Mouse (Mus musculus) limb, embryonic 13.5 days (tissue): ENCODE measurements around the gene Smg8. TPM values are rescaled to one million over a fixed set of nuclear protein-coding genes. Genes with fewer than 3 reads are reported as not detected.
"Not testable (repeated sequence)": the region's sequence is repeated elsewhere in the genome, so short reads cannot be mapped to it uniquely, and the experiment has no call there.

Experiments
- ATAC-seq: fragments of 200-750 bp; cut with Nextera tagmentation; 2 replicates; pipeline ENCODE4 v1.8.0; 2017; ENCODE audit warnings: low read depth, moderate number of reproducible peaks, moderate TSS enrichment; ENCODE audit not compliant: low FRiP score
- H3K27ac ChIP-seq: fragments of 300-500 bp; sonication (generic); 2 replicates; pipeline ENCODE4 v1.5.1; 2015; ENCODE audit warnings: inconsistent platforms, mild to moderate bottlenecking, moderate library complexity
- H3K27me3 ChIP-seq: fragments of 300-500 bp; sonication (generic); 2 replicates; pipeline ENCODE4 v1.6.1; 2015; ENCODE audit warnings: mild to moderate bottlenecking, inconsistent platforms
- H3K36me3 ChIP-seq: fragments of 300-500 bp; sonication (generic); 2 replicates; pipeline ENCODE4 v1.6.1; 2015; ENCODE audit warnings: inconsistent platforms, mild to moderate bottlenecking, moderate library complexity
- H3K4me1 ChIP-seq: fragments of 300-500 bp; sonication (generic); 2 replicates; pipeline ENCODE4 v1.6.1; 2015; ENCODE audit warnings: inconsistent platforms
- H3K4me2 ChIP-seq: fragments of 300-500 bp; sonication (generic); replicated peaks from 2 replicates; pipeline ENCODE4 v1.6.1; 2015; ENCODE audit warnings: inconsistent platforms, mild to moderate bottlenecking, moderate library complexity
- H3K4me3 ChIP-seq: fragments of 300-500 bp; sonication (generic); 2 replicates; pipeline ENCODE4 v1.5.1; 2015; ENCODE audit warnings: moderate library complexity, mild to moderate bottlenecking, inconsistent platforms
- H3K9ac ChIP-seq: fragments of 300-500 bp; sonication (generic); 2 replicates; pipeline ENCODE4 v1.6.1; 2015; ENCODE audit warnings: mild to moderate bottlenecking, inconsistent platforms
- H3K9me3 ChIP-seq: fragments of 300-500 bp; sonication (generic); 2 replicates; pipeline ENCODE4 v1.6.1; 2016; ENCODE audit warnings: inconsistent platforms
- WGBS: fragments of 180-500 bp; shearing (Covaris S2); methylation state at CpG from one replicate; pipeline ENCODE4 v1.1.7; 2015; 5-methylcytosine and 5-hydroxymethylcytosine counted together
- polyA plus RNA-seq: library from polyadenylated mRNA; unstranded; fragments of >200 nt; fragmentation: Nextera tagmentation; extraction: Ambion mirVana; gene quantifications from 2 replicates; pipeline ENCODE4 v1.2.1, GENCODE M21; 2015

Gene Smg8
- polyA plus RNA-seq, 1 experiment from 2014 or later = 24.9 TPM

DNA sequence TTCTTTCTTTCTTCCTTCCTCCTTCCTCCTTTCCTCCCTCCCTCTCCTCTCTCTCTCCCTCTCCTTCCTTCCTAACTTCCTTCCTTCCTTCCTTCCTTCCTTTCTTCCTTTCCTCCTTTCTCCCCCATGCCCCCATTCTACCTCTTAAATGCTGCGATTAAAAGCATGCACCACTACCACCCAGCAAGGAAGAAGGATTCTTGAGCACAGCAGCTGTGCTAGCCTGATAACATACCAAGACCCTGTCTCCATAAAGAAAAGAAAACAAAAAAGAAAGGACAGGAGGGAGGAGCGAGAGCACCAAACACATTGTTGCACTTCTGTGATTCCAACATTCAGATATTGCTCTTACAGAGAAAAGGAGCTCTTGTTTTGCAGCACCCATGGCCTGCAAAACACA is 568 bp upstream of the Smg8 start:
- ATAC-seq = no peak
- Histone ChIP-seq H3K4me1 (peaks cover 26% of the 10 kb centered on the region), H3K27me3 (no peaks in the 10 kb centered on the region), H3K4me3 (peak overlapping the region; percentile 92), H3K9me3 (no peaks in the 10 kb centered on the region), H3K4me2 (peak overlapping the region; percentile 95), H3K36me3 (peaks cover 50% of the 10 kb centered on the region), H3K9ac (peak overlapping the region; percentile 93), H3K27ac (no peak overlapping the region)
- WGBS = 62% methylated on average over 2 of the region's 2 CpGs

- no peak for ATAC-seq
Measured at GRCm38 (mm10) chr11:87085461-87085860, 1.1 kb downstream of the Smg8 start.

DNA sequence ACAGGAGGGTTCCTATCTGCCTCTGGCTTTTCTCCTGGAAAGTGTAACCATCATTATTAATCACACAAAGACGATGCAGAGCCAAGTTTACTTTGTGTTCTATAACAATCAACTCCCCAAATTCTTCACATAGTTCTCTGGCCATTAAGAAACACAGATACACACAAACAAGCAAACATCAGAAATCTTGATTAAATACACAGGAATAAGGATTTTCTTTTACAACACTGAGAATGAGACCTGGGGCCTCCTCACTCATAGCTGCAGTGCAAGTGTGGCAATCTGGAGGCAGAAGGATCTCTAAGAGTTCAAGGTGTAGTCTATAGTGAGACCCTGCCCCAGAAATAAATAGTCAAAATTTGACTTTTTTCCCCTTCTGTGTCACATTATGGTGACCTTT is 2.9 kb downstream of the Smg8 start:
- H3K9ac ChIP-seq = no peak overlapping the region
- ATAC-seq = no peak
- H3K36me3 ChIP-seq = peaks cover 58% of the 10 kb centered on the region
- no peak overlapping the region for H3K4me3 ChIP-seq
- H3K27me3 ChIP-seq = no peaks in the 10 kb centered on the region
- WGBS = 77% methylated on average over 1 of the region's 1 CpGs
- no peak overlapping the region for H3K27ac ChIP-seq
- no peaks in the 10 kb centered on the region for H3K9me3 ChIP-seq
- H3K4me1 ChIP-seq = peaks cover 26% of the 10 kb centered on the region
- H3K4me2 ChIP-seq = no peak overlapping the region; the same call in 1 of the 2 replicates

More at GRCm38 (mm10) chr11:87085461-87085860, 1.1 kb downstream of the Smg8 start:
- Histone ChIP-seq H3K9me3 (no peaks in the 10 kb centered on the region), H3K27me3 (no peaks in the 10 kb centered on the region), H3K9ac (peak overlapping the region; percentile 93), H3K4me2 (peak overlapping the region; percentile 95), H3K4me3 (peak overlapping the region; percentile 92), H3K27ac (no peak overlapping the region), H3K4me1 (peaks cover 26% of the 10 kb centered on the region), H3K36me3 (peaks cover 50% of the 10 kb centered on the region)
- 91% methylated on average over 13 of the region's 13 CpGs for WGBS

- Histone ChIP-seq H3K4me2 (peak within 1 kb of the TSS; percentile 94), H3K4me3 (peak within 1 kb of the TSS; percentile 67), H3K9ac (peak within 1 kb of the TSS; percentile 83), H3K9me3 (no peaks in the 10 kb centered on the region), H3K4me1 (peaks cover 11% of the 10 kb centered on the region), H3K27me3 (no peaks in the 10 kb centered on the region), H3K27ac (peak within 1 kb of the TSS; percentile 70; the same call in 1 of the 2 replicates), H3K36me3 (peaks cover 27% of the 10 kb centered on the region)
- ATAC-seq = peak; percentile 93
- 1% methylated on average over 43 of the region's 43 CpGs for WGBS
Measured at GRCm38 (mm10) chr11:87073866-87074440, 12.6 kb downstream of the Smg8 start, which contains the start of gene Gdpd1. TSS of gene Gdpd1 (minus strand) at chr11:87074062.

DNA sequence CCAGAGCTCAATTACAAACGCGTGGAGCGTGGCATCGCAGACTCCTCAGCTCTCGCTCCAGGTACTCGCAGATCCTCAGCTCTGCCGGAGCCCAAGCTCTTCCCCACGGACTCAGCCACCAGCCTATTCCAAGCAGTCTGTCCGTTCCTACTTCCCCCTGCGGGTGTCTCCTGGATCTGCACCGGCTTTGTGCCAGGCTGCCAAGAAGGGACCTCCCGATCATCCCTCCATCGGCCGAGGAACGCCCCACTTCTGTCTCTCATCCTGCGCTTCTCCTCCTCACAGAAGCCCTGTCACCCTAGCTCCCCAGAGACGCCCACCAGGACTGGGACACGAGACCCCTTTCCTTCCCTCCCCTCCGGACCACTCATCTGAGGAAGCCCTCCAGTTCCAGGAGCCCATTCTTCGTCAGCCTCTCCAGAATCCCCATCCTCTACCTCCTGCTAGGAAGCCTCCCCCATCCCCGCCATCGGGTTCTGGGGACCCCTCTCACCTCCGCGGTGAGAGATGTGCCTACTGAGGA is 13.2 kb downstream of the Smg8 start:
- Histone ChIP-seq H3K9ac (peak overlapping the region; percentile 83), H3K27ac (peak overlapping the region; percentile 70; the same call in 1 of the 2 replicates), H3K4me1 (peaks cover 11% of the 10 kb centered on the region), H3K27me3 (no peaks in the 10 kb centered on the region), H3K36me3 (peaks cover 21% of the 10 kb centered on the region), H3K4me3 (peak overlapping the region; percentile 67), H3K4me2 (peak overlapping the region; percentile 94), H3K9me3 (no peaks in the 10 kb centered on the region)
- ATAC-seq = peak; percentile 67
- WGBS = under 1% methylated on average over 24 of the region's 24 CpGs

- no peaks in the 10 kb centered on the region for H3K9me3 ChIP-seq
- no peaks in the 10 kb centered on the region for H3K27me3 ChIP-seq
- no peak overlapping the region for H3K4me3 ChIP-seq
- WGBS = 42% methylated on average over 3 of the region's 3 CpGs
- no peak overlapping the region for H3K27ac ChIP-seq
- H3K36me3 ChIP-seq = peaks cover 24% of the 10 kb centered on the region
- no peak overlapping the region for H3K9ac ChIP-seq
- no peak for ATAC-seq
- no peaks in the 10 kb centered on the region for H3K4me1 ChIP-seq
- no peak overlapping the region for H3K4me2 ChIP-seq
Measured at GRCm38 (mm10) chr11:87062087-87062486, 24.5 kb downstream of the Smg8 start.

- Histone ChIP-seq H3K27ac (no peak overlapping the region), H3K27me3 (no peaks in the 10 kb centered on the region), H3K4me1 (no peaks in the 10 kb centered on the region), H3K36me3 (peaks cover 24% of the 10 kb centered on the region), H3K9me3 (no peaks in the 10 kb centered on the region), H3K4me3 (no peak overlapping the region), H3K9ac (no peak overlapping the region), H3K4me2 (no peak overlapping the region)
- ATAC-seq = no peak
- 95% methylated on average over 2 of the region's 2 CpGs for WGBS
Measured at GRCm38 (mm10) chr11:87060410-87060809, 26.2 kb downstream of the Smg8 start.

DNA sequence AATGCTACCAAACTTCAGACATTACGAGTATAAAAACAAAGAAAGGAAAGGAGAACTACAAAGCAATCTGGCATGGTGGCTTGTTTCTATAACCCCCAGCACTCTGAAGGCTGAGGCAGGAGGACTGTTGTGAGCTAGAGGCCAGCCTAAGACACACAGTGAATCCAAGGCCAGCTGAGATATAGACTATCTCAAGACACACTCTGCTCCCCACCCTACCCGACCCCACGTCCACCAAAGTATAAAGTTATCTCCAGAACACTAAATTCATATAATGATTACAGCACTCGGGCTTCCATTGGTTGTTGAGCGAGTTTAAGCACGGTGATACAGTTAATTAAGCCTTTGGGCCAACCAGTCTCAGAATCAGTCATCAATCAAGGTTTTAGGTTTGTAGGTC is 30.3 kb downstream of the Smg8 start:
- WGBS = 82% methylated on average over 6 of the region's 6 CpGs
- H3K9me3 ChIP-seq = no peaks in the 10 kb centered on the region
- H3K27ac ChIP-seq = no peak overlapping the region
- no peak for ATAC-seq
- H3K9ac ChIP-seq = no peak overlapping the region
- H3K4me1 ChIP-seq = no peaks in the 10 kb centered on the region
- no peaks in the 10 kb centered on the region for H3K27me3 ChIP-seq
- no peak overlapping the region for H3K4me3 ChIP-seq
- H3K36me3 ChIP-seq = peaks cover 30% of the 10 kb centered on the region
- no peak overlapping the region for H3K4me2 ChIP-seq

- 92% methylated on average over 7 of the region's 7 CpGs for WGBS
Measured at GRCm38 (mm10) chr11:87048900-87049299, 37.7 kb downstream of the Smg8 start.

DNA sequence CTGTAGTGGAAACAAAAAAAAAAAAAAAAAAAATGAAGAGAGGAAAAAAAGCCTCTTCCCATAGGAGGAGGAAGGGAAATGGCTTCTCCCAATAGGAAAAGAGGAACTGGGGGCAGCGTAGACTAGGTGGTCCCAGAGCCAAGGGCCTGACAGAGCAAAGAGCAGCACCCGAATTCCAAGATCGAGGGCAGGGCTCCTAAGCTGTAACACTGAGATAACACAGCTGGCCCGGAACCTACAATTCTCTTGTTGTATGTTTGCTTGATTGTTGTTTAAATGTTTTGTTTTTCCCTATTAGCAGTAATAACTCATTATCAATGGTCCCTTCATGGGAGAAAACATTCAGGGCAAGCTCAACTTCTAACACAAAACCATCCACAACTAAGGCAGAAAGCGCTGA is 39.6 kb downstream of the Smg8 start:
- H3K4me3 ChIP-seq = no peak overlapping the region
- no peaks in the 10 kb centered on the region for H3K27me3 ChIP-seq
- no peak overlapping the region for H3K27ac ChIP-seq
- no peaks in the 10 kb centered on the region for H3K4me1 ChIP-seq
- peaks cover 41% of the 10 kb centered on the region for H3K36me3 ChIP-seq
- ATAC-seq = no peak
- no peak overlapping the region for H3K9ac ChIP-seq
- H3K4me2 ChIP-seq = no peak overlapping the region
- no peaks in the 10 kb centered on the region for H3K9me3 ChIP-seq
- 92% methylated on average over 5 of the region's 5 CpGs for WGBS

More at GRCm38 (mm10) chr11:87048900-87049299, 37.7 kb downstream of the Smg8 start:
- not testable (repeated sequence) for H3K4me2 ChIP-seq, H3K9ac ChIP-seq, H3K27me3 ChIP-seq, H3K4me3 ChIP-seq, ATAC-seq, H3K27ac ChIP-seq, H3K4me1 ChIP-seq, H3K9me3 ChIP-seq
- H3K36me3 ChIP-seq = peaks cover 37% of the 10 kb centered on the region

DNA sequence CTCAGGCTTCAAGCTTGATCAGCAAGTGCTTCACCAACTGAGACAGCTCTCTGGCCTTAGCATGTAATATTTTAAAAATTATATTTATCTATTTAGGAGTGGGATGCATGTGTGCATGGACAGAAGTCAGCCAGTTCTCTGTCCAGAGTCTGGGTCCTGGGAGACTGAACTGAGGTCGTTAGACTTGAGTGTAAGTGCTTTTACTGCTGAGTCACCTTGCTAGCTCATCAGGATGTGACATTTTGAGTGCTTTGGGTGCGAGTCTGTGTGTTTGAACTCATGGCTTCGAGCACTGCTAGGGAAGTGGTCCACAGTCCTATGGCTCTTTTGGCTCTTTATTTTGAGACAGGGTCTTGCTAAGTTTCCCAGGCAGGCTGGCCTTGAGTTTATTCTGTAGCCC is 43.5 kb downstream of the Smg8 start:
- Histone ChIP-seq H3K4me1 (no peaks in the 10 kb centered on the region), H3K36me3 (peaks cover 39% of the 10 kb centered on the region), H3K9me3 (no peaks in the 10 kb centered on the region), H3K27me3 (no peaks in the 10 kb centered on the region), H3K9ac (no peak overlapping the region), H3K27ac (no peak overlapping the region), H3K4me3 (no peak overlapping the region), H3K4me2 (no peak overlapping the region)
- WGBS = 89% methylated on average over 3 of the region's 3 CpGs
- ATAC-seq = no peak

DNA sequence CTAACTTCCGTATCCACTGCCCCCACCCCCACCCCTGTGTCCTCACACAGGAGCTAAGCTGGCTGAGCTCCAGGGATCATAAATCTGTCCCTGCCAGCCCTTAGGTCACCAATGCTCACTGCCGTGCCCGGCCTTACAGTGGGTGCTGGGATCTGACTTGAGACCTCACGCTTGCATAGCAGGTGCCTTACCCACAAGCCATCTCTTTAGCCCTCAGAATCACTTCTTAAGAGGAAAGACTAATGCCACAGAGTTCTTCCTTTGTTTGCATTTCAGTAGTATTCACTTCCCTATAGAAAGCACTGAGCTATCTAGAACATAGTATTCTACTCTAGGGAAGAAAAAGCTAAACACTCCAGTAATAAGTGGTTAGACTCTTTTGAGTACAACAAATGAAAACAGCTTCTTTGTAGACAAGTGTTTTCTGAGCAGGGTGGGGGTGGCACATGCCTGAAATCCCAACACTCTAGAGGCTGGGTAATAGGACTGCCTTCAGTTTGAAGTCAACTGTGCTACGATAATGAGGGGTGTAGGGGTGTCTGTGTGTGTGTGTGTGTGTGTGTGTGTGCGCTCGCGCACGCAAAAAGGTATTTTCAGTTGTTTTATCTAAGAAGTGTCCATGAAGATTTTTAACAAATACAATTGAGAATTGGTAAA is 47.1 kb downstream of the Smg8 start:
- WGBS = 69% methylated on average over 9 of the region's 9 CpGs
- Histone ChIP-seq H3K9me3 (no peaks in the 10 kb centered on the region), H3K27me3 (no peaks in the 10 kb centered on the region), H3K9ac (no peak overlapping the region; the same call in 1 of the 2 replicates), H3K4me3 (no peak overlapping the region), H3K27ac (no peak overlapping the region), H3K4me1 (no peaks in the 10 kb centered on the region), H3K36me3 (peaks cover 44% of the 10 kb centered on the region), H3K4me2 (no peak overlapping the region)
- ATAC-seq = no peak
